Mouse (Mus musculus) left cerebral cortex, postnatal 36 days (tissue): ENCODE data around the gene Med22. TPM values are rescaled to one million over a fixed set of nuclear protein-coding genes. Genes with fewer than 3 reads are reported as not detected.

Experiments
- DNase-seq, 2 experiments: peaks; one replicate each; pipeline ENCODE4 v3.0.0; 2021 to 2022; ENCODE audit warnings: low spot score in 2 of 2, mixed read lengths in 1 of 2
- intact Hi-C: fragments of 180-260 bp; cut with DNase I; formaldehyde crosslinking; loops from one replicate; pipeline ENCODE4 v1.15.1; 2025
- total RNA-seq, 2 experiments: library from RNA; stranded (reverse); gene quantifications; 2 replicates each; pipeline ENCODE4 v1.2.3; 2021

Gene Med22
- total RNA-seq, 2 experiments from 2014 or later: 45.7 to 46.8 TPM

DNA sequence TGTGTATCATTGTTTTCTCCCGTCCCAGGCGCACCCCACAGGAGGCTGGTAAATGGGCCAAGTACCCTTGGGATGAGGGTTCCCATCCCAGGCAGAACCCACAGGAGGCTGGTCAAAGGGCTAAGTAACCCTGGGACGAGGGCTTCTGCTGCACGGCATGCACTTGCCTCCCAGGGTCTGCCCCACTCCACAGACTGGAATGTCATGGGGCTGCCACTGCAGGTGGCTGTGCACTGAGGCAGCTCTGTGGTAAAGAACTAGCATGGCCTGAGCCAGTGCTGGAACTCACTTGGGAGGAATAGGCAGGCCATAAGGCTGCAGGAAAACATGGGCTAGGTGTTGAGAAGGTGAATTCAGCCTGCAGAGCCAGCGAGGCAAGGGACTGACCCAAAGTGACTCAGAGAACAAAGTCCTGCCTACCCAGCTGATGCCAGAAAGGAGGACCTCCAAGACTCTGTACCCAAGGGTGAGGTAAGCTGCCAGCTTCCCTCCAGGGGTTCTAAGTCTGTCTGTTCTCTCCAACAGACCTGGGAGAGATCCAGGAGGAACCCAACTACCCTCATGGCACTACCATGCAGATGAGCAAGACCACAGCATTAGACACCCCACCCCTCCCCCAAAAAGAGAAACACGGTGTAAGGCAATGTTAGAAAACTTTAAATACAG is 9.8 kb upstream of the Med22 start:
- intact Hi-C loops: no loop called here
- DNase-seq: no peak

DNA sequence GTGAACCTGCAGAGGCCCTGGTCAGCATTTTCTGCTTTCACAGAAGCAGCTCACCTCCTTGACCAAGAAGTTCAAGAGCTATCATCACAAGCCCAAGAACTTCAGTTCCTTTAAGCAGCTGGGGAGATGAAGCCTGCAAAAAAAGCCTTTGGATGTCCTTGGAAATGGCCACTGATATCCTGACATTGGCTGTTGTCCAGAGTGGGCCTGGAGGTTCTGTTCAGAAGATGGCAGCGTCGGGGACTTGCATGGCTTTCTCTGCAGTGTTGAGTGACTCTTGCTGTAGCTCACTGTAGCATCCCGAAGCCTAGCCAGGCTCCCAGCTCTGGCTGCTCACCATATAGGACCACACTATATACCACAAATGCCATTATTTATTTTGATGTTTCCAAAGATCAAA is 9.2 kb upstream of the Med22 start:
- intact Hi-C loops: loop anchor here (5.0 to 10.0 kb wide), 2 partner anchors 108 to 475 kb away; partner anchors contain the start of genes Sec16a and Slc2a6
- DNase-seq: no peak

DNA sequence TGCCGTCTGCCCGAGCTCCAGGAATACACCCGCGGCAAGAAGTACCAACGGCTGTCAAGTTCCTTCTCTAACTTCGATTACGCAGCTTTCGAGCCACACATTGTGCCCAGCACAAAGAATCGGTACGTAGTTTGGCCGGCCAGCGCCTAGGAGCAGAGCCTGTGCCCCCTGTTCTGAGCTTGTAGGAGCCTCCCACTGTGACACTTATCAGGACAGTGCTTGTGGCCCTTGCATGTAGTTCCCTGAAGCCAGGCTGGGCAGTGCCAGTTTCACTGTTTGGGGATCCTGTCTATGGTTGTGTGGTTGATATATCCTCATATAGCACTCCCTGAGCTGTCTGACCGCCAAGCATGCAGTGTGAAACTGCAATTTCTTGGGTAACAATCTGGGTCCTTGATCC is 6.3 kb upstream of the Med22 start:
- intact Hi-C loops: loop anchor here (5.0 to 10.0 kb wide), 2 partner anchors 111 to 472 kb away; partner anchors contain the start of genes Sec16a and Slc2a6
- no peak for DNase-seq

DNA sequence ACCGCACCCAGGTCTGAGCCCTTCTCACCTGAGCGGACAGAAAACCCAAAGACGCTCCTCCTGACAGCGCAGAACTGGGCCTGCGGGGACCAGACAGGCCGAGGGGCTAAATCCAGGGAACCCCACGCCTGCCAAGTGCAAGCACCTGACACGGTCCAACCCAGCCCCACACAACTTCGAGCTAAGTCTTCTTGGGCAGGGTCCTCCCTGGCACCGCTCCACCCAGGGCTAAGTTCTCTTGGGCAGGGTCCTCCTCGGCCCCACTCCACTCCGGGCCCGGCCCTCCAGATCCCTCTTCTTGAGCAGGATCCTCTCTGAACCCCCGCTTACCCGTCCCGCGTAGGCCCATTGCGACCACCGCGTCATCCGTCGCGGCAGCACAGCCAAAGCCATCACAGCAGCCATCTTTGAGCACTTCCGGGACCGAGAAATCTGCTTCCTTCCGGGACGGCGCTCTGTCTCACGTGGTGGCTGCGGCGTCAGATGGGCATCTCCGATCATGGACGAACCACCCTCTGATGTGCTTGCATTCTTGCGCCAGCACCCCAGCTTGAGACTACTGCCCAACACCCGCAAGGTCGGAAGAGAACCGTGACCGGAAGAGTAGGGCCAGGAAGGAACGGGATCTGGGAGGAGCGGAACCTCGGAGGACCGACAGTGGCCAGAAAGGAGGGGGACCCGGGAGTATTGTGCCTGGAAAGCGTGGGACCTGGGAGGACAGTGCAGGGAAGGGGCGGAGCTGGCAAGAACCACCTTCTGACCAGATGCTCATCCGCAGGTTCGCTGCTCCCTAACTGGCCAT is 5.7 kb upstream of the Med22 start, which contains the start of the genes Surf2 and Surf1:
Surf2 (plus strand) TSS at position 441 of the 802 bp plus-strand sequence.
Surf1 (minus strand) TSS at position 604 of the 802 bp plus-strand sequence.
- peak; percentile 89 to 90 for DNase-seq
- intact Hi-C loops: loop anchor here (5.0 to 10.0 kb wide), 2 partner anchors 111 to 471 kb away; partner anchors contain the start of genes Sec16a and Slc2a6

DNA sequence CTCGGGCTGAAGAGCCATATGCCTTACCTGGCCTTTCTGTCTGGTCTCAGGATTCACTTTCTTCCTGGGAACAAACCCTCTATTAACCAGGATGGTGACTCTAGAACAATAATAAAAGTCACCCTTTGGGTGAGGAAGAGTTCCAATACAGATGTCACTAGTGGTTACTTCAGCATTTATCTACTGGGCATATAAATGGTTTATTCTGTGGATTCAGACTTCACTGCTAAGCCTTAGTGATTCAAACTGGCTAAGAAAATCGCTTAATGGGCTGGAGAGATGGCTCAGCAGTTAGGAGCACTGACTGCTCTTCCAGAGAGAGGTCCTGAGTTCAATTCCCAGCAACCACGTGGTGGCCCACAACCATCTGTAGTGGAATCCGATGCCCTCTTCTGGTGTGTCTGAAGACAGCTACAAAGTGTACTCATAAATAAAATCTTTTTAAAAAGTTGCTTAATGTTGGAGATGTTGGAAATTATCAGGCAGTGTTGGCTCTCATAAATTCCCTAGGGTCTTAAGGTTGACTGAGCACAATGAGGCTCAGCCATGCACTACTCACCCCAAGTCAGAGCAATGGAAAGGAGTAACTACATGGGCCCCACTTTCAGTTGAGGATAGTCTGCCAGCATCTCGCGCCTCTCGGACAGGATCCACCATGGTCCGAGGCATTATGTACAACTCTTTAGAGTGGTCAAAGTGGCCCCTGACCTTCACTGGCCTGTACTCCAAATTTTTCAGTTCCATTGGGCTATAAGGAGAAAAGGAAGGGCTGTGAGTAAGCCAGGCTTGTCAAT is 3.9 kb upstream of the Med22 start:
- no peak for DNase-seq
- intact Hi-C loops: loop anchor here (10.0 kb wide), 1 partner anchor 470 kb away; the partner anchor contains the start of gene Sec16a

DNA sequence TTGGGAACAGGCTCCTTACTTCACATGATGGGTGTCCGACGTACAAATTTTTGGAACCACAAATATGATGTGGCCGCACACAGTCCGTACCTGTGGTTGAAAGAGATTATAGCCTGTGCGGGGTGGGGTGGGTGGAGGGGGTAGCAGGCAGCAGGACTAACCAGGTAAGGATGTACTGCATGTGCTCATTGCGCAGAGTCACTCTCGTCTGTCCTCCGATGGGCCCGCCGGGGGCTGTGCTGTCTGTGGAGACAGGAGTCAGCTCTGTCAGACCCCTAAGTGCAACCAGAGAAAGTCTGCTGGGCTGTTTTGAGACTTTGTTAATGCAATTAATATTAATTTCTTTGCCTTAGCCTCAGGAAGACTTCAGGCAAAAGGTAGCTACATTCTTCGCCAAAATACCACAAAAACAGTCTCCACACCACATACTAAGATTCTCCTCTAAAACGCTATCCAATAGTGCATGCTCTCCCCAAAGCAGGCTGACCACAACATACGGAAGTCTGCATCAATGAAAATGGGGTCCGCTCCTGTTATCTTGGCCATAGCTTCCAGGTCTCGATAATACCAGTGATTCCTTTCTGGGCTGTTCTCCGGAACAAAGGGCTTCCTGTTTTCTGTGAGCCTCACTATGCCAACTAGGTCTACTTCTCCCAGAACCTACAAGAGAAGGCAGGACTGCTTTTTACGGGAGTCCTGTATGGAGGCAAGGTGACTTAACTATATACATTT is 3.1 kb upstream of the Med22 start:
- intact Hi-C loops: loop anchor here (10.0 kb wide), 1 partner anchor 469 kb away; the partner anchor contains the start of gene Sec16a
- no peak for DNase-seq

DNA sequence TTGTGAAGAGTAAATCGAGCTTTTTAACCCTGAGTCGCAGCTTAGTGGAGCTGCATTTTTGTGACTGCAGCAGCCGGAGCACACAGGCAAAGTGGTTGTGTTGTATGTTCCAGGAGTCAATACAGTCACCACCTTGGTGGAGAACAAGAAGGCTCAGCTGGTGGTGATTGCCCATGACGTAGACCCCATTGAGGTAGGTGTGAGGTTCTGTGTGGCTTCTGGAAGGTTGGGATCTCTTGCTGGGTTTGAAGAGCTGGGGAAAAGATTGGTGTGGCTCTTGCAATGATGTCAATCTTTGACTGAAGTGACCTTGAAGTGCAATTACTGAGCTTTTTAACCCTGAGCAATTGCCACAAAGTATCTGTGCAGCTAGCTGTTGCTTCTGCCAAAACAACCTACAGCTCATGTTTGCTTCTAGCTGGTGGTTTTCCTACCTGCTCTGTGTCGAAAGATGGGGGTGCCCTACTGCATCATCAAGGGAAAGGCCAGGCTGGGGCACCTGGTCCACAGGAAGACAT is 1.8 kb upstream of the Med22 start:
- no peak for DNase-seq
- intact Hi-C loops: loop anchor here (10.0 kb wide), 1 partner anchor 468 kb away; the partner anchor contains the start of gene Sec16a

DNA sequence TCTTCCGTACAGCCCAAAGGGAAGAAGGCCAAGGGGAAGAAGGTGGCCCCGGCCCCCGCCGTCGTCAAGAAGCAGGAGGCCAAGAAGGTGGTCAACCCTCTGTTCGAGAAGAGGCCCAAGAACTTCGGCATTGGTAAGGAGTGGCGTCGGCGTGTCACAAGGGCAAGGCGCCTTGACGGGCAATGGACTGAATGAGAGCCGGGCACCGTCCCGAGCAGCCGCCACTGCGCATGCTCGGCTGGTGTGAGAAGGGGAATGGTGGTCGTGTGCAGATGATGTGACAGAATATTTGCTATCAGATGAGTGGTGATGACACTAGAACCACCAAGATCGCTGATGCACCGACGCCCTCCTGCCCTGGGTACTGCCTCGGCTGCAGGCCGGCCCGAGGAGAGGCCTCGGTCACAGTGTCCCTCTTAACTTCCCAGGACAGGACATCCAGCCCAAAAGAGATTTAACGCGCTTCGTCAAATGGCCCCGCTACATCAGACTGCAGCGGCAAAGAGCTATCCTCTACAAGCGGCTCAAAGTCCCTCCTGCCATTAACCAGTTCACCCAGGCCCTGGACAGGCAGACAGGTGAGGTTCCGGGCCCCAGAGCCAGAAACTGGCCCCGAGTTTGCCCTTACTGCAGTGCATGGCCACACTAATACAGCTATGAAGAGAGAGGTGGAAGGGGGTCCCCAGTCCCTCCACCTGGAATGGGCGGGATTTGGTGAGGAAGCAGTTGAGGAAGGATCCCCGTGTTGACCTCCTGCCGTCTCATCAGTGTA is 703 bp upstream of the Med22 start:
- no peak for DNase-seq
- intact Hi-C loops: loop anchor here (10.0 kb wide), 1 partner anchor 466 kb away; the partner anchor contains the start of gene Sec16a

DNA sequence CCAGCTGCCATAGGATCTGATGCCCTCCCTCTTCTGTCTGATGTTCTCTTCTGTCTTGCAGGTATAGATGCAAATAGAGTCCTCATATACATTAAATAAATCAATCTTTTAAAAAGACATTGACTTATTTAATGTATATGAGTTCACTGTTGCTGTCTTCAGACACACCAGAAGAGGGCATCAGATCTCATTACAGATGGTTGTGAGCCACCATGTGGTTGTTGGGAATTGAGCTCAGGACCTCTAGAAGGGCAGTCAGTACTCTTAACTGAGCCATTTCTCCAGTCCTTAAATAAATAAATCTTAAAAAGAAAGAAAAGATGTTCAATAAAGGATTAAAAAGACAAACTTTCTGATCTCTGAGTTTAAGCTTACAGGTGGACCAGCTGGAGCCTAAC is 1.1 kb downstream of the Med22 start:
- no peak for DNase-seq
- intact Hi-C loops: no loop called here

DNA sequence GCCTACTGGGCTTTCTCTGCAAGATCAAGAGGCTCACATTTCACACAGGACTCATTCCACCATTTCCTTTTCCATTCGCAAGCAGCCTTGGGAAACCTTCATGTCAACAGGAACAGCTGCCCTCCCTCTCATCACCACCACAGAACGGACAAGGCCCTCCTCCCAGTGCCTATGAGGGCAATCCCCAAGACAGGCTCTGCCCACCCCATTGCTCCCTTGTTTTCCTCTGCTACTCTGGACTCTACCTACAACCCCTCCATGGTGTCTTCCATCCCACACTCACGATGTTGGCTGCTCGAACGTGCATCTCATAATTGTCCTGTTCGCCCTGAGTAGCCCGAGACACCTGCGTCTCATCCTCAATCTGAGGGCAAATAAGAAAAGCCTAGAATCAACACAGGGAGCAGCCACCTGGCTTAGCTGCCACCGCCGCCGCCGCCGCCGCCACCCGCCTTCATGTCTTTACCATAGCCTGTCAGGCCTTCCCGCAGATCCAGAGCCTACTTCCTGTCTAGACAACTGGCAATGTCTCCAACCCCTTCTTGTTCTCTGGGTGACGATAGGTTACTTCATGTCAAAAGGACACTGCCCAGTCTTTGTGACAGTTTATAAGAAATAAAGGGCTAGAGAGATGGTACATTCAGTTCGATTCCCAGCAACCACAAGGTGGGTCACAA is 1.6 kb downstream of the Med22 start:
- intact Hi-C loops: no loop called here
- no peak for DNase-seq

DNA sequence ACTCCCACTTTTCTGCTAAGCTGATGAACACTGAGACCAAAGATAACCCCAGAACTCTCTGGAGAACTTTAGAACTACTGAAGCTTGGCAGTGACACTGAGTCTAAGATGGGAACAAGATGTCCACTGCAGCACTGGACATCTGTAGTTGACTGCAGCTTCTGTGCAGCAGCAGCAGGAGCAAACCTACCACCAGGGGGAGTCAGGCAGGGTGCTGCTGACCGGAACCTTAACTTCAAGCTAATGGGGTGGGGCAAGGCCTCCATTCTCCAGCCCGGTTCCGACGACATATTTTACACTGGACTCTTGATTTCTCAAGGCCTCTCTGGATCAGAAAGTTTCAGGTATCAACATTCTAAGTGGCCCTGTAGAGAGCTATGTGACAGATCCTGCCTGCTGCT is 3.4 kb downstream of the Med22 start:
- no peak for DNase-seq
- intact Hi-C loops: no loop called here

DNA sequence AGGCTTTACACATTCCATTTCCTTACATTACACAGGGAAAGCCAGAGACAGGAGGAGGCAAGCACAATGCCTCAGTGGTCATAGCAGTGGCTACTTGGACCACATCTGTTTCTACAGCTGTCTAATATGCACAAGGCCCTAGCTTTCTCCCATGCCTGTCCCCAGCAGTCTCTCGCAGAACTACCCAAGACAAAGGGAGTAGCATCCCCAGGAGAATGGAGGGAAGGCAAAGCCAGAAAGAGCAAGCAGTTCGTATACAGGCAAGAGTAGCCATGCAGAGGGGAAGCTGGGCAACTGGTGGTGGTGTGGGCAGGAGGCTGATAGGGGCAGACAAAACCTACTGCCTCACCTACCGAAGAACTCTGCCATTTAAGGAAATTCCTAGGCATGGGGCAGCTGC is 4.0 kb downstream of the Med22 start:
- intact Hi-C loops: no loop called here
- DNase-seq: no peak

DNA sequence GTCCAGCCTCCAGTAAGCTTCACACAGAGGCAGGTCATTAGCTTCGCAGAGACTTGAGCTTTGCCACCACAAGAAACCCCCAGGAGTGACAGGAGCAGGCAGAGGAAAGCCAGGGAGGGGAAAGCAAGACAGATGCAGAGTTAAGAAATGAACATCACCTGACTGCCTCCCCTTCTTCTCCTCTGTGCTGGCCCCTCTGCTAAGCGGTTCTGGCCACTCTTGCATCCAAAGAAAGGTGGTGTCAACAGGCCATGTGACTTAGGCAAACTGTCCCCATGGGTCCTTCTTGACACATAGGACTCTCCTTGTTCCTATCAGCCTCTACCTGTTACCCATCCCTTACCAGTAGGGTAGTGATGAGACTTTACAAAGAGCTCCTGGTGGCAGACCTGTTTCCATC is 4.5 kb downstream of the Med22 start:
- intact Hi-C loops: no loop called here

DNA sequence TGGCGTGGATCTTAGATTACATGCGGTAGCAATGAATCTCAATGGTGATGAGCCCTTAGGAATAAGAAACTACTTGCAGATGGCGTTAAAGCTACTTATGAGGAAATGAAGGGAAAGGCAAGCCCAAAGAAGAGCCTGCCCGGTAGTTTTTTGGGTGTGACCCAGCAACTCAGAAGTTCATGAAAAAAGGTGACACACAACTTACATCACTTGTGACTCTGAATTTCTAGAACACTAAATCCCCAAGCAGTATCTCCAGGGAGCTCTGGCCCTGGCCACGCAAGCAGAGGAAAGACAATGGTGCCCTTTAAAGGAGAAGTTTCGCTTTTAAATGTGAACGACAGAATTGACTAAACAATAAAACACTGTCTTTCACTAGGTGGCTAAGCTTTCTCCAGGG is 7.2 kb downstream of the Med22 start:
- intact Hi-C loops: loop anchor here (5.0 kb wide), 1 partner anchor 261 kb away; no protein-coding TSS in a partner anchor
- no peak for DNase-seq

More for the DNA sequence above, 4.5 kb downstream of the Med22 start:
- no peak for DNase-seq

DNA sequence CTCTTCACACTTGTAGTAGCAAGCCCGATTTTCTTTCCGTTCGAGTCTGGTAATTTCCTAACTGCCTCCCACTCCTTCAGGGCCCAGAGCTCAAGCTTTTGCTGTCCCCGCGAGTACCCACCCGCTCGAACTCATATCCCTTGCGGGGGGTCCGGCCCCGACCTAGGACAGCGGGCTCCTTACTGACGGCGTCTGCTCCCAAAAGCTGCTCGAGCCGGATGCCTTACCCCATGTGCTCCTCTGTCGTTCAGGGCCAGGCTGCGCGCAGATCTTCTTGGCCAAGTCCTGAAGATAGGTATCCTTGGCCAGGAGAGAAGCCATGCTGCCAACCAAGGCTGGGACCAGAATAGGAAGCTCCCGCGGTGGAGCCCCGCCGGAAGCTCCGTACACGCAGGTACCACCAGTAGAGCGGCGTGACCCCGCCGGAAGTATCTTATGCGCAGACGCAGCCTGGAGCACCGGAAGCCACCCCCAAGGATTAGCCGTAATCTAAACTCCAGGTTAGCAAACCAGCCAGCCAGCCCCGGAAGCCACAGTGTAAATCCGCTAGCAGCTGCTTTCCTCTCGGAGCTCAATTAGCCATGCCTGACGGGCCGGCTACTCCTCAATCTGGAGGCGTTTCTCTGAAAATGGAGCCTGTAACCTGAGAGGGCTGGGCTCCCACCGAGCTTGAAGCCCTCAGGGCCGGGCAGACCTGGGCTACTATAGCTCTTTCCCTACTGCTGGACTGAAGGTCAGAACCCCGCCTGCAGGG is 7.8 kb downstream of the Med22 start, which contains the start of gene Surf6:
Surf6 (minus strand) TSS at position 413 of the 754 bp plus-strand sequence.
- intact Hi-C loops: loop anchor here (1.0 to 5.0 kb wide), 2 partner anchors 62 to 260 kb away; partner anchors contain the start of gene Rexo4
- DNase-seq: peak; percentile 96 to 98

DNA sequence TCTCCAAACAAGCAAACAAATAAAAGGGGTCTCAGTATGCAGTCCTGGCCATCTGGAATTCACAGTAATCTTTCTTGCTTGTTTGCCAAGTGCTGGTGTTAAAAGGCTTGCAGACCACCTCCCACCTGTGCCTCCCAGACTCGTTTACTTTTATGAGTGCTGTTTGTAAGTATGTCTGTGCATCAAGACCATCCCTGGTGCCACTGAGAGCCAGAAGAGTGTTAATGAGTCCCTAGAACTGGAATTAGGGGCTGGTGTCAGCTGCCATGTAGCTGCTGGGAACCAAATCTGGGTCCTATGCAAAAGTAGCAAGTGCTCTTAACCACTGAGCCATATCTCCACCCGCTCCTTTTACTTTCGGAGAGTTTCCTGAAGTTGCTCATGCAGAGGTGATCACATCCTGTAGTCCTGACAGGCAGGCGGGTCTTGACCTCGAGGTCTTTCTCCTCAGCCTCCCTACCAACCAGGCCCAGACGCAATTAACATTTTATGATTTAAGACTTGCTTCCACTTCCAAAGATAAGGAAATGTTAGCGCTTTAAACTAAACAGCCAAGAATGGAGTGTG is 8.6 kb downstream of the Med22 start:
- intact Hi-C loops: loop anchor here (1.0 to 5.0 kb wide), 2 partner anchors 62 to 260 kb away; partner anchors contain the start of gene Rexo4
- no peak for DNase-seq
